13 mouse cellular contexts compared by ENCODE assay signal in the genomic region with DNA sequence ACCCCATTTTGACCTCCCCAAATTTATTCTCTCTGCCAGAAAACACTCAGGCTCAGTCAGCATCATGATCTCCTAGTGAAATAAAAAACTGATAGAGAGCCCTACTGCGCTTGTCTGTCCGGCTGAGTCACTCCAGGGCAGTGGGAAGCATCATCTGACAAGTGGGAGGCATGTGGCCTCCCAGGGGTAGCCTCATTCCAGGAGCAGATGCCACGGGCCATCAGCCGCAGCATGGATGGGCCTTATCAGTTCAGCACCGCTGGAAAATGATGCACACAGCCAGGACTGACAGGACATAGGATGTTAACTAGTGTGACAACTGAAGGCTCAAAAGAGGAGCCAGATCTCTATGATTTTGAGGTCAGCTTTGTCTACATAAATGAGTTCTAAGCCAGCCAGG.
"Had no signal": no experiment of that assay in that cellular context is flagged by ENCODE, and none has a peak within 500 bp of the region (broad histone marks: within the 10 kb centered on the region; RNA-seq: fewer than 3 reads in every experiment).

No protein-coding gene starts in this region.

- H3K9ac ChIP-seq: liver, embryonic 15.5 days; midbrain, embryonic 15.5 days; neural tube, embryonic 13.5 days had no signal

- ATAC-seq: lung, postnatal 0 days; midbrain, embryonic 15.5 days had no signal

- H3K27ac ChIP-seq: left cerebral cortex, adult 2 months; limb, embryonic 10.5 days; liver, embryonic 15.5 days; midbrain, embryonic 15.5 days; neural tube, embryonic 13.5 days had no signal

- H3K27me3 ChIP-seq: liver, embryonic 15.5 days; midbrain, embryonic 15.5 days; neural tube, embryonic 13.5 days had no signal

- DNase-seq: kidney, postnatal 25 days; lung, adult 2 months; lung, postnatal 36 days; retina, postnatal 1 day; thymus, postnatal 14 days had no signal

- H3K4me3 ChIP-seq: left cerebral cortex, adult 2 months; limb, embryonic 10.5 days; liver, embryonic 15.5 days; midbrain, embryonic 15.5 days; neural tube, embryonic 13.5 days had no signal

- H3K4me1 ChIP-seq: limb, embryonic 10.5 days; liver, embryonic 15.5 days; midbrain, embryonic 15.5 days; neural tube, embryonic 13.5 days had no signal

- H3K9me3 ChIP-seq: limb, embryonic 10.5 days; liver, embryonic 15.5 days; midbrain, embryonic 15.5 days; neural tube, embryonic 13.5 days had no signal

- H3K4me2 ChIP-seq: liver, embryonic 11.5 days; liver, embryonic 15.5 days; midbrain, embryonic 11.5 days; midbrain, embryonic 15.5 days; neural tube, embryonic 13.5 days had no signal
